Mouse (Mus musculus) cerebellum, postnatal 10 days (tissue): Measurements from ENCODE around the gene Mal.
A peak's percentile ranks its signal among the peaks of the same experiment; 100 is the strongest.
"Not testable (repeated sequence)": the region's sequence is repeated elsewhere in the genome, so short reads cannot be mapped to it uniquely, and the experiment has no call there.

ENCODE experiments used
- DNase-seq, 2 experiments: peaks; one replicate each; pipeline ENCODE4 v3.0.0; 2021; ENCODE audit warnings: mixed read lengths in 2 of 2

Mal gene

GRCm38 (mm10) chr2:127624786-127625185 lies 31.7 kb downstream of the Mal start:
- DNase-seq: no peak

- peak in 1 of 2 experiments; percentile 34 for DNase-seq
These were observed 34.4 kb downstream of the Mal start for GRCm38 (mm10) chr2:127622065-127622464.

GRCm38 (mm10) chr2:127619311-127619710 lies 37.2 kb downstream of the Mal start:
- no peak for DNase-seq

GRCm38 (mm10) chr2:127612288-127612687 lies 44.2 kb downstream of the Mal start:
- no peak for DNase-seq

- DNase-seq: no peak
These were observed 45.1 kb downstream of the Mal start for GRCm38 (mm10) chr2:127611386-127611785.

GRCm38 (mm10) chr2:127608986-127609385 lies 47.5 kb downstream of the Mal start:
- DNase-seq: no peak

GRCm38 (mm10) chr2:127608234-127608633 lies 48.3 kb downstream of the Mal start:
- DNase-seq: peak; percentile 56 to 85

GRCm38 (mm10) chr2:127605203-127605602 lies 51.3 kb downstream of the Mal start:
- DNase-seq: no peak

GRCm38 (mm10) chr2:127603383-127603782 lies 53.1 kb downstream of the Mal start:
- DNase-seq: not testable (repeated sequence)

GRCm38 (mm10) chr2:127590840-127591239 lies 65.7 kb downstream of the Mal start:
- no peak for DNase-seq

- DNase-seq: no peak
These were observed 66.3 kb downstream of the Mal start for GRCm38 (mm10) chr2:127590204-127590603.

GRCm38 (mm10) chr2:127588897-127589296 lies 67.6 kb downstream of the Mal start:
- DNase-seq: no peak

- DNase-seq: peak in 1 of 2 experiments; percentile 24
These were observed 69.0 kb downstream of the Mal start for GRCm38 (mm10) chr2:127587514-127587844.

GRCm38 (mm10) chr2:127586694-127587513 lies 69.6 kb downstream of the Mal start, which contains the start of the genes Zfp661 and Mrps5:
Gene Zfp661 (minus strand): TSS chr2:127587094.
Gene Mrps5 (plus strand): TSS chr2:127587222.
- DNase-seq: peak; percentile 94

- peak; percentile 96 to 97 for DNase-seq
These were observed 72.0 kb downstream of the Mal start for GRCm38 (mm10) chr2:127584436-127584858.
